Mouse (Mus musculus) layer of hippocampus, adult 8-10 months (tissue): Measurements from ENCODE around the gene Fam13c. TPM values are rescaled to one million over a fixed set of nuclear protein-coding genes. Genes with fewer than 3 reads are reported as not detected.
"Not testable (repeated sequence)": the region's sequence is repeated elsewhere in the genome, so short reads cannot be mapped to it uniquely, and the experiment has no call there.

Experiments used
- DNase-seq, 2 experiments: peaks; one replicate each; pipeline ENCODE4 v3.0.0; 2022; ENCODE audit warnings: low spot score in 2 of 2
- total RNA-seq, 4 experiments: library from RNA; stranded (reverse); gene quantifications; 2 replicates each; pipeline ENCODE4 v1.2.4; 2022

Fam13c gene
- total RNA-seq = 10 to 100 TPM; 80.3 to 85.3 (median 82.6) TPM

DNA sequence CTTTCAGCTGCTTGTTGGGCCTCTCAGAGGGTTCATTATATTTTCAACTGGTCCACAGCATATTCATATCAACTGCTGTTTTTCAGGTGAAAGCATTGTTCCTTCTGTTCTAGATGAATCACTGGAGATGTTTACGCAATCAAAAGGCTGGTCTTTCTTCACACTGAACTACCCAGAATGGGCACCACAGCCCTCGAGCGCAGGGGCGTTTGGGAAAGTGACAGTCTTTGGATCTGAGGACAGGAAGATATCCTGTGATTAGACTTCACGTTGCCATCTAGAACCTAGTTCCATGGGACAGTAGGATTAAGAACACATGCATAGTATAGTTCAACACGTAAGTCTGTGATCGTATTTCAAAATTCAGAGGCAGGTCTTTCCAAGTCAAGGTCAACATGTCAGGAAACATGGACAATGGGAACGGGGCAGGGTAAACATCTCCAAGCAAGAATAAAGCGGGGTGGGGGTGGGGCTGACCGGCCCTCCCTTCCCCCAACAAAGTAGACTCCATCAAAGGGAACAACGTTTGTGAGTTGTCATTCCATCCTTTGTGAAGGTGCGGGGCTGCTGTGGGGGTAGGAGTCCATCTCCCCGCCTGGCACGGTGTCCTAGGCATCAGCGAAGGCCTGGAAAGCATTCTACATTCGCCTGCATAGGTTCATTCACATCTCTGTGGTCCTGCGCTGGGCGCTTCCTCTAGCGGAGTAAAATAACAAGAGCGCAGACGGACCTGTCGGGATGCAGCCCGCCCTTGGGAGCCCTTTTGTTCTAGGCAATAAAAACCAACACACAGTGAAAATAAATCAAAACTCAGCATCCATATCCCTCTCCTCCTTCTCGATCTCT, at the start of gene Fam13c:
TSS of gene Fam13c (plus strand) at position 806 of the 846 bp plus-strand sequence.
- peak in 1 of 2 experiments; percentile 53 for DNase-seq

DNA sequence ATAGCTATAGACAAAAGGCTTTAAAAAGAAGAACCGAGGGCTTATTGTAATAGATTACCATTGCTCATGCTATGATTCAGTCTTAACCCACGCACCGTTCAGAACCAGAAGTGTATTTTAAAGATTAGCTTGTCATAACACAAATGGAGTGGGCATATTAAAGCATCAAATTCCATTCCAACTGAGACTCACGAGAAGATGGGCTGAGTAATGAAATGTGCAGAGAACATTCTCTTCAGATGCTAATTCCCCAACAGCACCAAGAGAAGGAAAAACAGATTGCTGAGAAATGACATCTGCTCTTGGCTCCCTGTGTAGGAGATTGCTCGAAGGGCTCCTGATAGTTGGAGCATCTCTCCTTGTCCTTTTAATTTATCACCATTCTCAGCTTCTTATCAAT, 44.4 kb upstream of the Fam13c start:
- peak in 1 of 2 experiments; percentile 71 for DNase-seq

- DNase-seq = peak; percentile 46 to 58
Observed at GRCm38 (mm10) chr10:70398224-70398623, 42.1 kb upstream of the Fam13c start.

- DNase-seq = no peak
Observed at GRCm38 (mm10) chr10:70402006-70402405, 38.3 kb upstream of the Fam13c start.

- no peak for DNase-seq
Observed at GRCm38 (mm10) chr10:70402711-70403110, 37.6 kb upstream of the Fam13c start.

GRCm38 (mm10) chr10:70417811-70418486, 22.3 kb upstream of the Fam13c start:
- DNase-seq = no peak

DNA sequence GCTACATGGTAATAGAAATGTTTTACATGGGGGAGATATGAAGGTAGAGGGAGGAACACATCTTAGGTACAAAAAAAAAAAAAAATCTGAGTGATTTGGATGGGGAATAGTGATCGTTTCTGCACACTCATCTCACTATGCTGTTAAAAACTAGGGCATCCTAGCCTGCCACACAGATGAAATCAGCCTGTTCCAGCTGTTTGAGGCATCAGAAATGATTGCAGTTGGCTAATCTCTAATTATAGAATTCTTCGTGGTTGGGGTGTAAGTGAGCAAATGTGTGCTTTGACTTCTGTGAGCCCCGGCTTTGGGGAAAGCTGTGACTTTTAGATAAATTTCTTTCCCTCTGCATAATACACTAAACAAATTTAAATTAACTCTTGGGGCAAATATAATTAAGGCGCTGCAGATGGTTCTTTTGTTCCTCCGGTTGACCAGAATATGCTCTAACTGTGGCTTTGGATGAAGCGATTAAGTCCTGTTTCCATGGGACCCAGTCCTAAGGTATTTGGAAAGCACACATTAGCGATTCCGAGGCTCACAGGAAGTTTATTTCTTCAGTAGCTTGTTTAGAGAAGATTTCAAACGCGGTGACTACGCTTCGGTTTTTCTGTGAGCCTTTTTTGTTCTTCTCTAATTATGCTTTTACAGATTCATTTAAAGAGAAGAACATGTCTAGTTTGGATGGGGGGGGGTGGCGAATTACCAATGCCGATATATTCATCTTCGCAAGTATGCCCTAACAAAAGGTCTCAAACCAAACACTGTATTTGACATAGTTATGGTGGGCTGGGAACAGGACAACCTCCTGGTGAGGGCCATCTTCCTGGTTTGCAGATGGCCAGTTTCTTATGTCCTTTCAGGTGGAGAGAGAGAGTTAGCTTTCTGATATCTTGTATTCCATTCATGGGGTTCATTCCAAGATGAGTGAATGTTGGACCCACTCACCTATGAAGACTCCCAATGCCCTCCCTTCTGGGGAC, 20.7 kb upstream of the Fam13c start:
- DNase-seq = no peak

- DNase-seq = no peak
Observed at GRCm38 (mm10) chr10:70426373-70426772, 13.9 kb upstream of the Fam13c start.

DNA sequence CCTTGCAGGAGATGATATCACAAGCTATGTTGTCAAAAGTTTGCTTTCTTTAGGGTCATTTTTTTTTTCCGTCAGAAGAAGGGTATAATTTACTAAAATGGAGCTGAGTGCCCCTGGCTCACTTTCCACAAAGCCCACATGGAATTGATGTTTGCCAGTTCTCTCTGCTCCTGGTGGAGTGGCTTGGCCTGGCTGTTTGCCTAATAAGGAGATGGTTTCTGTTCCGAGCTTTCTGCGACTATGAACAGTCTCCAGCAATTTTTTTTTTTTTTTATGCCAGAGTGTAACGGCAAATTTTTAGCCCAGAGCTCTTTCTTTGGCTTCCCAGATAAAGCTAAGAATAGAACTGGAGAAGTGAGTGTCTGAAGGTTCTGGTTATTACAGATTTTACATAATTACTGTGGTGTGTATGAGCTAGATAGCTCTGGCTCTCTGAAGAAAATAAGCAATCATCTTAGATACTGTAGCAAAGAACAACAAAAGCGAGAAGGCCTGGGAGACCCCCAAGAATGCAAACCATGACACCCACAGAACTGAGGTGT, 12.1 kb upstream of the Fam13c start:
- DNase-seq = peak; percentile 68 to 69

DNA sequence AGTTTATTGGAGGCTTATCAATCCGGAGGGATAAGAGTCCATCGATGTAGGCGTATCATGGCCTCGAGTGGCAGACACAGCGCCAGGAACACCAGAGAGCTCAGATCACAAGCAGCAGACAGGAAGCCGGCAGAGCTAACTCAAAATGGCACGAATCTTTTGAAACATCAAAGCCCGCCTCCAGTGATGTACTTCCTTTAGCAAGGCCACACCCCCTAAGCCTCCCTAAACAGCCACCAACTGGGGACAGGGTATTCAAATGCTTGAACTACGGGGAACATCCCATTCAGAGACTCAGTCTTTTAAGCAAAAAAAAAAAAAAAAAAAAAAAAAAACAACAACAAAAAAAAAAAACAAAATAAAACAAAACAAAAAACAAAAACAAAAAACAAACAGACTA, 10.9 kb upstream of the Fam13c start:
- no peak for DNase-seq

- DNase-seq = no peak
Observed at GRCm38 (mm10) chr10:70433334-70433733, 6.9 kb upstream of the Fam13c start.

GRCm38 (mm10) chr10:70433736-70434135, 6.5 kb upstream of the Fam13c start:
- DNase-seq = not testable (repeated sequence)

- DNase-seq = no peak
Observed at GRCm38 (mm10) chr10:70436656-70437055, 3.6 kb upstream of the Fam13c start.

- no peak for DNase-seq
Observed at GRCm38 (mm10) chr10:70437289-70437688, 3.0 kb upstream of the Fam13c start.

- peak; percentile 73 to 75 for DNase-seq
Observed at GRCm38 (mm10) chr10:70440639-70441461, 569 bp downstream of the Fam13c start.

- no peak for DNase-seq
Observed at GRCm38 (mm10) chr10:70442156-70442555, 1.9 kb downstream of the Fam13c start.

DNA sequence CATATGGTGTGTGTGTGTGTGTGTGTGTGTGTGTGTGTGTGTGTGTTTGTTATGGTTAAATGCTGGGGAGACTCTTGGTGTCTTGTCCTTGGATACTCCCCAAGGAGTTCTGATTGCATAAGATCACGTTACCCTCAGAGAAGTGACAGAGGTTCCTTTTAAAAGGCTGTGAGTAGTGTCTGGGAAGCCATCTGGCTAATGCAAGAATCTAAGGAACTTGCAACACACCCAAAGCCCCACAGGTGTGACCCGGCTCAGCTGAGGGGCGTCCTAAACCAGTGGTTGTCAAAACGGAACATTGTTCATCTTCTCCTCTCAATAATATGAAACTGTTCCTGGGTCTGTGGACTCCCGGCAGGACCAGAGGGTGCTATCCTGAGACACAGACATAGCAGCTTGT, 2.3 kb downstream of the Fam13c start:
- no peak for DNase-seq

DNA sequence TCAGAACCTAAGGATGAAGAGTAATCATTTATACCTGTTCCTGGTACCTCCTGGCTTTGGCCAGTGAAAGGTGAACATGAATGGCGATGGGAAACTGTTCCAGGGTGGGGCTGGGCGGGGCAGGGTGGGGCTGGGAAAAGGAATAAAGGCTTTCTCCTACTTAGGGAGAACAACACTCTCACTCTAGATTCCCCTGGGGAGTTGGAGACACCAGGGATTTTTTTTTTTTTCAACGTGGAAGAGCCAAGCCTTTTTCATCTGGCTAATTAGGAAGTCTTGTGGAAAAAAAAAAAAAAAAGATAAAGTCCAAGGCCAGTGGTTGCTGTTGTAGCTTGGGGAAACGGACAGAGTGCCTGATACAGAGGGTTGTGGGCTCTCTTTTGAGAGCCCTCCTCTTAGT, 7.5 kb downstream of the Fam13c start:
- DNase-seq = no peak

DNA sequence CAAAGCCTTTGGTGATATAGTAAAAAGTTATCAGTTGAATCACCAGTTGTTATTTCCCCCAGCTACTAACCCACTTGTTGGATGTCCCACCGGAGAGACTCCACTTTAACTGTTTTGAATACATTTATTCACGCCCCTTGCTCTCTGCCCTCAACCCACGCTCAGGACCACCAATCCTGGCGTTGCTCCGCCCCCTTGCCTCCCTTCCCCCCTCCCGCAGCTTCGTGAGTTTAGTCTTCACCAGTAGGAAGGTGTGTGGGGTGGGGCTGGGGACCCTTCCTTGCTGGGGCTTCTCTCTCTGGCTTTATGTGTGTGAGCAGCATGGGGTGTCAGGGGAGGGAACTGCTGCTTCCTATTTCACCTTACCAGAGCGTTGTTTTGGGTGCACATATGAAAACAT, 8.9 kb downstream of the Fam13c start:
- DNase-seq = no peak

DNA sequence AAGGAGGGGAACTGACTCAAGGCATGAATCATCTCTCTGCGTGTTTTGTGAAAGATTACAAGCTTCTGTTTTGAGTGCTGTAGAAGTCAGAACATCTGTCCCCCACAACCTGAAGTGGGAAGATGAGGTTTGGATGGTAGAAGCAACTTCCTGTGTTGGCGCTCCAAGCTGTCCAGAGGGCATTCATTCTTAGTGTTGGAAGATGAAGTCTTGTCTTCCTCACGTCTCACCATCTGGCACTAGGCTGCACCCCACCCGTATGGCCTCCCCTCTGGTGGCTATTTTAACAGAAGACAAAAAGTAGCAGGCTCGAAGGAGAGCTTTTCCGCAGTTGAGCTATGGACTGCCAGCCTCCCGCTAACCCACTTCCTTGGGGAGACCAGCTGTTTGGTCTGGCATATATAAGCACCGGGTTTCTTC, 15.6 kb downstream of the Fam13c start:
- peak; percentile 57 to 58 for DNase-seq
